Mouse (Mus musculus) embryonic facial prominence, embryonic 11.5 days (tissue): ENCODE measurements around the gene Rfx8. TPM values are rescaled to one million over a fixed set of nuclear protein-coding genes. Genes with fewer than 3 reads are reported as not detected.
A peak's percentile ranks its signal among the peaks of the same experiment; 100 is the strongest.

Source experiments
- ATAC-seq: fragments of 200-750 bp; cut with Nextera tagmentation; replicated peaks from 2 replicates; pipeline ENCODE4 v1.8.0; 2017; ENCODE audit warnings: low read depth; ENCODE audit not compliant: insufficient number of reproducible peaks, low FRiP score, low TSS enrichment
- DNase-seq: peaks from one replicate; pipeline ENCODE4 v3.0.0-alpha.2; 2015; ENCODE audit warnings: low spot score
- H3K27ac ChIP-seq: fragments of 300-500 bp; sonication (generic); replicated peaks from 2 replicates; pipeline ENCODE4 v1.5.1; 2014; ENCODE audit warnings: mild to moderate bottlenecking, low read depth, low read length, control low read depth
- H3K27me3 ChIP-seq: fragments of 300-500 bp; sonication (generic); 2 replicates; pipeline ENCODE4 v1.6.1; 2014; ENCODE audit warnings: mild to moderate bottlenecking, low read length, moderate library complexity, mixed read lengths; ENCODE audit not compliant: control insufficient read depth, insufficient read depth
- H3K36me3 ChIP-seq: fragments of 300-500 bp; sonication (generic); replicated peaks from 2 replicates; pipeline ENCODE4 v1.6.1; 2014; ENCODE audit warnings: low read depth, mild to moderate bottlenecking, low read length, moderate library complexity, mixed read lengths; ENCODE audit not compliant: control insufficient read depth, insufficient read depth
- H3K4me1 ChIP-seq: fragments of 300-500 bp; sonication (generic); 2 replicates; pipeline ENCODE4 v1.6.1; 2014; ENCODE audit warnings: low read length, mixed read lengths; ENCODE audit not compliant: control insufficient read depth, insufficient read depth
- H3K4me2 ChIP-seq: fragments of 300-500 bp; sonication (generic); 2 replicates; pipeline ENCODE4 v1.6.1; 2014; ENCODE audit warnings: low read depth, mild to moderate bottlenecking, control low read depth, low read length, moderate library complexity
- H3K4me3 ChIP-seq: fragments of 300-500 bp; sonication (generic); 2 replicates; pipeline ENCODE4 v1.5.1; 2014; ENCODE audit warnings: low read depth, low read length, control low read depth
- H3K9ac ChIP-seq: fragments of 300-500 bp; sonication (generic); replicated peaks from 2 replicates; pipeline ENCODE4 v1.6.1; 2014; ENCODE audit warnings: mild to moderate bottlenecking, control low read depth, low read length
- H3K9me3 ChIP-seq: fragments of 300-500 bp; sonication (generic); replicated peaks from 2 replicates; pipeline ENCODE4 v1.6.1; 2016; ENCODE audit warnings: mild to moderate bottlenecking, low read length, inconsistent platforms, mixed read lengths; ENCODE audit not compliant: control insufficient read depth
- WGBS: fragments of 180-500 bp; shearing (Covaris S2); extraction: QIAGEN DNeasy Blood & Tissue Kit; methylation state at CpG from one replicate; pipeline ENCODE4 v1.1.7; 2014; 5-methylcytosine and 5-hydroxymethylcytosine counted together
- polyA plus RNA-seq: library from polyadenylated mRNA; unstranded; fragments of >200 nt; fragmentation: Nextera tagmentation; extraction: Ambion mirVana; gene quantifications from 2 replicates; pipeline ENCODE4 v1.2.1, GENCODE M21; 2014

The Rfx8 gene
- polyA plus RNA-seq, 1 experiment from 2014 or later = 2.1 TPM

GRCm38 (mm10) chr1:39732081-39732480, 11.3 kb upstream of the Rfx8 start:
- Histone ChIP-seq H3K9me3 (no peaks in the 10 kb centered on the region), H3K4me2 (no peak overlapping the region), H3K36me3 (no peaks in the 10 kb centered on the region), H3K9ac (no peak overlapping the region), H3K4me3 (no peak overlapping the region), H3K27ac (no peak overlapping the region), H3K27me3 (no peaks in the 10 kb centered on the region), H3K4me1 (peaks cover 2% of the 10 kb centered on the region)
- WGBS = 35% methylated on average over 10 of the region's 10 CpGs
- no peak for DNase-seq
- ATAC-seq = no peak

- Histone ChIP-seq H3K4me2 (no peak overlapping the region), H3K9ac (no peak overlapping the region), H3K36me3 (no peaks in the 10 kb centered on the region), H3K27me3 (no peaks in the 10 kb centered on the region), H3K4me1 (peaks cover 2% of the 10 kb centered on the region), H3K4me3 (no peak overlapping the region), H3K27ac (no peak overlapping the region), H3K9me3 (no peaks in the 10 kb centered on the region)
- ATAC-seq = no peak
- DNase-seq = peak; percentile 59
- 26% methylated on average over 9 of the region's 9 CpGs for WGBS
Observed at GRCm38 (mm10) chr1:39731543-39731942, 10.7 kb upstream of the Rfx8 start.

- Histone ChIP-seq H3K9ac (no peak overlapping the region), H3K36me3 (no peaks in the 10 kb centered on the region), H3K4me1 (peaks cover 2% of the 10 kb centered on the region), H3K4me3 (no peak overlapping the region), H3K27ac (no peak overlapping the region), H3K9me3 (no peaks in the 10 kb centered on the region), H3K27me3 (no peaks in the 10 kb centered on the region), H3K4me2 (no peak overlapping the region)
- DNase-seq (no peak), ATAC-seq (no peak)
- WGBS = 21% methylated on average over 5 of the region's 5 CpGs
Observed at GRCm38 (mm10) chr1:39730868-39731267, 10.1 kb upstream of the Rfx8 start.

GRCm38 (mm10) chr1:39729919-39730318, 9.1 kb upstream of the Rfx8 start:
- WGBS = 72% methylated on average over 6 of the region's 6 CpGs
- H3K27ac ChIP-seq = no peak overlapping the region
- H3K4me3 ChIP-seq = no peak overlapping the region
- H3K4me2 ChIP-seq = no peak overlapping the region
- H3K36me3 ChIP-seq = no peaks in the 10 kb centered on the region
- H3K9ac ChIP-seq = no peak overlapping the region
- H3K4me1 ChIP-seq = peaks cover 2% of the 10 kb centered on the region
- DNase-seq (no peak), ATAC-seq (no peak)
- no peaks in the 10 kb centered on the region for H3K27me3 ChIP-seq
- no peaks in the 10 kb centered on the region for H3K9me3 ChIP-seq

- ATAC-seq = no peak
- Histone ChIP-seq H3K9ac (peak overlapping the region; percentile 71), H3K4me3 (peak overlapping the region; percentile 54), H3K9me3 (no peaks in the 10 kb centered on the region), H3K27me3 (no peaks in the 10 kb centered on the region), H3K4me2 (peak overlapping the region; percentile 92), H3K36me3 (no peaks in the 10 kb centered on the region), H3K27ac (no peak overlapping the region), H3K4me1 (no peaks in the 10 kb centered on the region; the same call in 1 of the 2 replicates)
- 22% methylated on average over 9 of the region's 9 CpGs for WGBS
- no peak for DNase-seq
Observed at GRCm38 (mm10) chr1:39721351-39721726, 542 bp upstream of the Rfx8 start.

- peak overlapping the region; percentile 92 for H3K4me2 ChIP-seq
- peak overlapping the region; percentile 54; the same call in 1 of the 2 replicates for H3K4me3 ChIP-seq
- H3K9me3 ChIP-seq = no peaks in the 10 kb centered on the region
- peak overlapping the region; percentile 71; the same call in 1 of the 2 replicates for H3K9ac ChIP-seq
- no peaks in the 10 kb centered on the region for H3K27me3 ChIP-seq
- DNase-seq (no peak), ATAC-seq (no peak)
- H3K27ac ChIP-seq = 0 out of 2 replicates have a peak overlapping the region, but pooled peaks have one; percentile 47
- no peaks in the 10 kb centered on the region for H3K36me3 ChIP-seq
- 36% methylated on average over 2 of the region's 2 CpGs for WGBS
- no peaks in the 10 kb centered on the region; the same call in 1 of the 2 replicates for H3K4me1 ChIP-seq
Observed at GRCm38 (mm10) chr1:39720186-39720585, 611 bp downstream of the Rfx8 start.

GRCm38 (mm10) chr1:39715551-39715950, 5.2 kb downstream of the Rfx8 start:
- H3K36me3 ChIP-seq = no peaks in the 10 kb centered on the region
- WGBS = 92% methylated on average over 7 of the region's 7 CpGs
- ATAC-seq = no peak
- no peak overlapping the region for H3K4me3 ChIP-seq
- no peaks in the 10 kb centered on the region; the same call in 1 of the 2 replicates for H3K4me1 ChIP-seq
- H3K9me3 ChIP-seq = no peaks in the 10 kb centered on the region
- H3K9ac ChIP-seq = no peak overlapping the region
- no peak overlapping the region for H3K27ac ChIP-seq
- no peak overlapping the region for H3K4me2 ChIP-seq
- no peak for DNase-seq
- H3K27me3 ChIP-seq = no peaks in the 10 kb centered on the region

- no peak for DNase-seq
- Histone ChIP-seq H3K27ac (0 out of 2 replicates have a peak overlapping the region, but pooled peaks have one; percentile 13), H3K36me3 (no peaks in the 10 kb centered on the region), H3K9ac (no peak overlapping the region), H3K27me3 (no peaks in the 10 kb centered on the region), H3K4me3 (no peak overlapping the region), H3K9me3 (no peaks in the 10 kb centered on the region), H3K4me1 (no peaks in the 10 kb centered on the region; the same call in 1 of the 2 replicates), H3K4me2 (no peak overlapping the region)
- no peak for ATAC-seq
- 74% methylated on average over 3 of the region's 3 CpGs for WGBS
Observed at GRCm38 (mm10) chr1:39714729-39715128, 6.1 kb downstream of the Rfx8 start.
